Mouse (Mus musculus) spleen, adult 2 months (tissue): ENCODE data around the gene Haao. TPM values are rescaled to one million over a fixed set of nuclear protein-coding genes. Genes with fewer than 3 reads are reported as not detected.
"Not testable (repeated sequence)": the region's sequence is repeated elsewhere in the genome, so short reads cannot be mapped to it uniquely, and the experiment has no call there.

Experiments
- DNase-seq, 2 experiments: peaks; one replicate each; pipeline versions ENCODE4 v3.0.0 to v3.0.0-alpha.2; 2012 to 2021; ENCODE audit warnings: low spot score in 2 of 2, low read depth in 1 of 2
- H3K27ac ChIP-seq: fragments of 200-500 bp; 2 replicates; pipeline ENCODE4 v1.5.1; 2012; ENCODE audit warnings: low read length, inconsistent platforms; ENCODE audit not compliant: insufficient read depth
- H3K27me3 ChIP-seq: fragments of 200-500 bp; 2 replicates; pipeline ENCODE4 v1.6.1; 2012; ENCODE audit warnings: mild to moderate bottlenecking, moderate library complexity, low read length, inconsistent platforms; ENCODE audit not compliant: control insufficient read depth, insufficient read depth
- H3K36me3 ChIP-seq: fragments of 200-500 bp; 2 replicates; pipeline ENCODE4 v1.6.1; 2012; ENCODE audit warnings: mild to moderate bottlenecking, low read length, inconsistent platforms; ENCODE audit not compliant: control insufficient read depth, insufficient read depth
- H3K4me1 ChIP-seq: fragments of 200-500 bp; 2 replicates; pipeline ENCODE4 v1.6.1; 2011; ENCODE audit warnings: inconsistent platforms; ENCODE audit not compliant: control insufficient read depth, insufficient read depth, insufficient read length
- H3K4me3 ChIP-seq: fragments of 200-500 bp; 2 replicates; pipeline ENCODE4 v1.5.1; 2011; ENCODE audit warnings: mild to moderate bottlenecking, inconsistent platforms; ENCODE audit not compliant: insufficient read depth, insufficient read length; ENCODE audit errors: extremely low read depth
- CTCF ChIP-seq: fragments of 200-500 bp; IDR thresholded peaks from 2 replicates; pipeline ENCODE4 v1.5.1; 2011; ENCODE audit warnings: mild to moderate bottlenecking, inconsistent platforms; ENCODE audit not compliant: insufficient read depth, insufficient read length, insufficient replicate concordance; ENCODE audit errors: extremely low read depth
- POLR2A ChIP-seq: fragments of 200-500 bp; IDR thresholded peaks from 2 replicates; pipeline ENCODE4 v1.6.1; 2011; ENCODE audit warnings: low read depth, low read length, inconsistent platforms
- WGBS: fragments of 180-500 bp; shearing (Covaris S2); methylation state at CpG from one replicate; pipeline ENCODE4 v1.1.7; 2018; 5-methylcytosine and 5-hydroxymethylcytosine counted together
- polyA plus RNA-seq: library from polyadenylated mRNA; depleted of rRNA; stranded (reverse); fragments of >200 nt; gene quantifications from 2 replicates; pipeline ENCODE4 v1.2.3, GENCODE M21; 2012

The Haao gene
- polyA plus RNA-seq, 1 experiment = 98.5 TPM

GRCm38 (mm10) chr17:83870385-83870784 is 22.6 kb upstream of the Haao start:
- DNase-seq = no peak
- 95% methylated on average over 4 of the region's 4 CpGs for WGBS
- no peak overlapping the region for H3K4me3 ChIP-seq
- no peaks in the 10 kb centered on the region for H3K27me3 ChIP-seq
- H3K36me3 ChIP-seq = no peaks in the 10 kb centered on the region
- TF ChIP-seq POLR2A = no peak
- TF ChIP-seq CTCF = no peak
- H3K4me1 ChIP-seq = no peaks in the 10 kb centered on the region
- H3K27ac ChIP-seq = no peak overlapping the region

GRCm38 (mm10) chr17:83866582-83866981 is 18.8 kb upstream of the Haao start:
- no peaks in the 10 kb centered on the region for H3K36me3 ChIP-seq
- no peak overlapping the region for H3K4me3 ChIP-seq
- no peaks in the 10 kb centered on the region for H3K4me1 ChIP-seq
- no peak for DNase-seq
- no peaks in the 10 kb centered on the region for H3K27me3 ChIP-seq
- TF ChIP-seq CTCF (peak; percentile 27; the same call in 1 of the 2 replicates), POLR2A (no peak)
- H3K27ac ChIP-seq = no peak overlapping the region
- WGBS = 56% methylated on average over 10 of the region's 10 CpGs

GRCm38 (mm10) chr17:83865366-83865765 is 17.6 kb upstream of the Haao start:
- DNase-seq = no peak
- Histone ChIP-seq H3K27ac (no peak overlapping the region), H3K4me3 (no peak overlapping the region), H3K27me3 (no peaks in the 10 kb centered on the region), H3K36me3 (no peaks in the 10 kb centered on the region), H3K4me1 (no peaks in the 10 kb centered on the region)
- TF ChIP-seq CTCF = no peak
- TF ChIP-seq POLR2A = no peak
- WGBS = 84% methylated on average over 7 of the region's 7 CpGs

DNA sequence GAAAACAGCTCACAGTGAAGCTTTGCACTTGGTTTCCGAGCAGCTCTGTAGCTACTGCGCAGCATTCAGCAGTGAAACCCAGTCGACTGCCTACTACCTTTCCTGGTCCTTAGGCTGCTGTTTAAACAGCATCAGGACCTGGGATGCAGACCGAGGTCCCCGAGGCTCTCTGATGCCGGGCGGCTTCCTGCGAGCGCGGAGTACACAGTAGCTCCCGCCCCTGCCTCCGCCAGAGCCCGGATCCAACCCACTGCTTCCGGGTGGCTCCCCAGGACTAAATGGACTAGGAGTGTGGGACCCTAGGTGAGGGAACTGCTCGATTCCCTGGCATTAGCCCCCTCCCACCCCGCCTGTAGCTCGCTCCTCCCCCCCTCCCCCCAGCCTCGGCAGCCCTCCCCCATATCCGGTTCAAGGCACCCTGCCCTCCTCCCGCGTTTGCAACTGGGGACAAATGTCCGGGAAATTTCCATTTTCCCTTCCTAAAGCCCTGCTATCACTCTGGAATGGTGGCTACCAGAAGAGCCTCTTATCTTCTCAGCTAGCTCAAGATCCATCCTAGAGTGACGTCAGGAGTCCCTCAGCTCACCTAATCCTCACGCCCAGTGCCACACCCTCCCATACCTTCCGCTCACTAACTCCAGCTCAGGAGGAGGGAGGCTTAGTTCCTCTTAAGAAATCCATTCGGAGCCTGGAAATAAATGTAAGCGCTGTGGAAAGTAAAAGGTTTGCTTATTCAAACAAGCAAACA is 14.5 kb upstream of the Haao start:
- peak overlapping the region; percentile 100 for H3K27ac ChIP-seq
- DNase-seq = peak in 1 of 2 experiments; percentile 57
- no peaks in the 10 kb centered on the region for H3K27me3 ChIP-seq
- peaks cover 3% of the 10 kb centered on the region; the same call in 1 of the 2 replicates for H3K4me1 ChIP-seq
- no peak; the same call in 1 of the 2 replicates for TF ChIP-seq POLR2A
- no peak for TF ChIP-seq CTCF
- WGBS = under 1% methylated on average over 27 of the region's 27 CpGs
- H3K4me3 ChIP-seq = peak overlapping the region; percentile 99
- H3K36me3 ChIP-seq = no peaks in the 10 kb centered on the region

GRCm38 (mm10) chr17:83861444-83862133 is 13.8 kb upstream of the Haao start:
- TF ChIP-seq CTCF = no peak
- TF ChIP-seq POLR2A = peak; percentile 53; the same call in 1 of the 2 replicates
- DNase-seq = peak; percentile 85 to 93
- 1% methylated on average over 60 of the region's 62 CpGs for WGBS
- peak overlapping the region; percentile 99 for H3K4me3 ChIP-seq
- no peaks in the 10 kb centered on the region for H3K36me3 ChIP-seq
- H3K4me1 ChIP-seq = peaks cover 3% of the 10 kb centered on the region; the same call in 1 of the 2 replicates
- H3K27me3 ChIP-seq = no peaks in the 10 kb centered on the region
- H3K27ac ChIP-seq = peak overlapping the region; percentile 100

DNA sequence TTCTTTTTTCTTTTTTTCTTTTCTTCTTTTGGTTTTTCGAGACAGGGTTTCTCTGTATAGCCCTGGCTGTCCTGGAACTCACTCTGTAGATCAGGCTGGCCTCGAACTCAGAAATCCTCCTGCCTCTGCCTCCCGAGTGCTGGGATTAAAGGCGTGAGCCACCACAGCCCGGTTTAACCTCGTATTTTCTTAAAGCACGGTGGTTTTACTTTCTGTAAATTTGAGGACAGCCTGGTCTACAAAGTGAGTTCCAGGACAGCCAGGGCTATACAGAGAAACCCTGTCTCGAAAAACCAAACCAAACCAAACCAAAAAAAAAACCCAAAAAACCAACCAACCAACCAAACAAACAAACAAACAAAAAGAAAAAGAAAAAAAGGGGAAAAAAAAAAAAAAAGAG is 13.2 kb upstream of the Haao start:
- not testable (repeated sequence) for H3K4me1 ChIP-seq, H3K27me3 ChIP-seq, DNase-seq, H3K36me3 ChIP-seq, H3K27ac ChIP-seq
- H3K4me3 ChIP-seq = 0 out of 2 replicates have a peak overlapping the region, but pooled peaks have one; percentile 99
- WGBS = 73% methylated on average over 8 of the region's 8 CpGs

DNA sequence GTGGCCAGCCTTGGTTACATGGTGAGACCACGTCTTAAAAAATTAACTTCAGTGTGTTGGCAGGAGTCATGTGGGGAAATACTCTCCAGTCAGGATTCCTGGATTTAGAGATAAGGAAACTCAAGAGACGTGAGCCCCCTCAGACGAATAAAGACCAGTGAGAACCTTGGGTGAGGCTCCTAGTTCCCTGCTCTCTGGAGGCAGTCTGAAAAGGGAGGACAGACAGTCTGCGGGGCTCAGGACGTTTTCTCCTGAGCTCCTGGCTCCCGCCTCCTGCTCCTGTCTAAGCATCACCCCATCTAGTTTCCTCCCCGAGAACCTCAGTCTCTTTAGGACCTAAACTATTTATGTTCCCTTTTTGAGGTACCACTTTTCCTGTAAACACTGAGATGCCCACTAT is 12.5 kb upstream of the Haao start:
- Histone ChIP-seq H3K4me1 (peaks cover 3% of the 10 kb centered on the region; the same call in 1 of the 2 replicates), H3K27me3 (no peaks in the 10 kb centered on the region), H3K4me3 (no peak overlapping the region), H3K27ac (no peak overlapping the region), H3K36me3 (no peaks in the 10 kb centered on the region)
- 84% methylated on average over 7 of the region's 7 CpGs for WGBS
- DNase-seq = no peak
- TF ChIP-seq POLR2A = no peak
- TF ChIP-seq CTCF = no peak
